Mouse (Mus musculus): ENCODE results near the gene Rnf39.

GRCm38 (mm10) chr17:36930233-36930632 is 12.5 kb upstream of the Rnf39 start:
- TF ChIP-seq CTCF (IDR thresholded peaks at IDR 0.05; ENCODE audit: insufficient read depth, low read depth, low read length) (no peak), POLR2A (IDR thresholded peaks at IDR 0.05; ENCODE audit: insufficient read depth, low read depth, low read length) (no peak)

Data from olfactory bulb, adult 2 months (tissue).